Mouse (Mus musculus): ENCODE measurements around the gene Olfr160. TPM values are rescaled to one million over a fixed set of nuclear protein-coding genes. Genes with fewer than 3 reads are reported as not detected.

Olfr160 gene
- not detected in 2 replicates for polyA plus RNA-seq (2015; fragmentation: Nextera tagmentation; extraction: Ambion mirVana)

- 70% methylated on average over 1 of the region's 1 CpGs for WGBS
- H3K27ac ChIP-seq (ENCODE audit: low read length), result no peak within 1 kb of the TSS
- H3K27me3 ChIP-seq (ENCODE audit: control insufficient read depth, insufficient read depth, low read length), result no peaks in the 10 kb centered on the region
- H3K9me3 ChIP-seq (replicated peaks; ENCODE audit: control insufficient read depth, low read length), result no peaks in the 10 kb centered on the region
- H3K4me3 ChIP-seq (replicated peaks; ENCODE audit: low read length), result no peak within 1 kb of the TSS
- H3K4me2 ChIP-seq (ENCODE audit: low read depth, low read length), result no peak within 1 kb of the TSS
- no peak within 1 kb of the TSS for H3K9ac ChIP-seq (ENCODE audit: low read length)
- no peaks in the 10 kb centered on the region for H3K4me1 ChIP-seq (ENCODE audit: control insufficient read depth, insufficient read depth, low read length)
- H3K36me3 ChIP-seq (ENCODE audit: control insufficient read depth, insufficient read depth, low read length), result no peaks in the 10 kb centered on the region
- no peak for ATAC-seq (ENCODE audit: insufficient read depth, low FRiP score)
Observed at GRCm38 (mm10) chr9:37716150-37716549, at the start of gene Olfr160. Gene Olfr160 (minus strand): TSS chr9:37716250.

GRCm38 (mm10) chr9:37762541-37762940, 46.5 kb upstream of the Olfr160 start:
- ATAC-seq (ENCODE audit: insufficient read depth, low FRiP score), result no peak
- Histone ChIP-seq H3K36me3 (ENCODE audit: control insufficient read depth, insufficient read depth, low read length) (no peaks in the 10 kb centered on the region), H3K4me3 (replicated peaks; ENCODE audit: low read length) (no peak overlapping the region), H3K4me1 (ENCODE audit: control insufficient read depth, insufficient read depth, low read length) (no peaks in the 10 kb centered on the region), H3K9me3 (replicated peaks; ENCODE audit: control insufficient read depth, low read length) (no peaks in the 10 kb centered on the region), H3K4me2 (ENCODE audit: low read depth, low read length) (no peak overlapping the region), H3K9ac (ENCODE audit: low read length) (no peak overlapping the region), H3K27me3 (ENCODE audit: control insufficient read depth, insufficient read depth, low read length) (no peaks in the 10 kb centered on the region), H3K27ac (ENCODE audit: low read length) (no peak overlapping the region)
- WGBS, result 48% methylated on average over 2 of the region's 2 CpGs

- Histone ChIP-seq H3K36me3 (ENCODE audit: control insufficient read depth, insufficient read depth, low read length) (no peaks in the 10 kb centered on the region), H3K4me1 (ENCODE audit: control insufficient read depth, insufficient read depth, low read length) (no peaks in the 10 kb centered on the region), H3K4me2 (ENCODE audit: low read depth, low read length) (no peak overlapping the region), H3K27ac (ENCODE audit: low read length) (no peak overlapping the region), H3K9ac (ENCODE audit: low read length) (no peak overlapping the region), H3K4me3 (replicated peaks; ENCODE audit: low read length) (no peak overlapping the region), H3K9me3 (replicated peaks; ENCODE audit: control insufficient read depth, low read length) (no peaks in the 10 kb centered on the region), H3K27me3 (ENCODE audit: control insufficient read depth, insufficient read depth, low read length) (no peaks in the 10 kb centered on the region)
- no peak for ATAC-seq (ENCODE audit: insufficient read depth, low FRiP score)
- WGBS, result 84% methylated on average over 2 of the region's 2 CpGs
Observed at GRCm38 (mm10) chr9:37761728-37762127, 45.7 kb upstream of the Olfr160 start.

- no peaks in the 10 kb centered on the region for H3K9me3 ChIP-seq (replicated peaks; ENCODE audit: control insufficient read depth, low read length)
- no peaks in the 10 kb centered on the region for H3K36me3 ChIP-seq (ENCODE audit: control insufficient read depth, insufficient read depth, low read length)
- ATAC-seq (ENCODE audit: insufficient read depth, low FRiP score), result no peak
- H3K9ac ChIP-seq (ENCODE audit: low read length), result no peak overlapping the region
- no peak overlapping the region for H3K4me3 ChIP-seq (replicated peaks; ENCODE audit: low read length)
- H3K4me2 ChIP-seq (ENCODE audit: low read depth, low read length), result no peak overlapping the region
- H3K27me3 ChIP-seq (ENCODE audit: control insufficient read depth, insufficient read depth, low read length), result no peaks in the 10 kb centered on the region
- no peaks in the 10 kb centered on the region for H3K4me1 ChIP-seq (ENCODE audit: control insufficient read depth, insufficient read depth, low read length)
- 69% methylated on average over 4 of the region's 4 CpGs for WGBS
- no peak overlapping the region for H3K27ac ChIP-seq (ENCODE audit: low read length)
Observed at GRCm38 (mm10) chr9:37752006-37752405, 36.0 kb upstream of the Olfr160 start.

- H3K4me1 ChIP-seq (ENCODE audit: control insufficient read depth, insufficient read depth, low read length), result no peaks in the 10 kb centered on the region
- no peaks in the 10 kb centered on the region for H3K9me3 ChIP-seq (replicated peaks; ENCODE audit: control insufficient read depth, low read length)
- no peak overlapping the region for H3K9ac ChIP-seq (ENCODE audit: low read length)
- 66% methylated on average over 2 of the region's 2 CpGs for WGBS
- H3K36me3 ChIP-seq (ENCODE audit: control insufficient read depth, insufficient read depth, low read length), result no peaks in the 10 kb centered on the region
- ATAC-seq (ENCODE audit: insufficient read depth, low FRiP score), result no peak
- no peak overlapping the region for H3K4me2 ChIP-seq (ENCODE audit: low read depth, low read length)
- H3K27me3 ChIP-seq (ENCODE audit: control insufficient read depth, insufficient read depth, low read length), result no peaks in the 10 kb centered on the region
- H3K27ac ChIP-seq (ENCODE audit: low read length), result no peak overlapping the region
- no peak overlapping the region for H3K4me3 ChIP-seq (replicated peaks; ENCODE audit: low read length)
Observed at GRCm38 (mm10) chr9:37751467-37751866, 35.4 kb upstream of the Olfr160 start.

GRCm38 (mm10) chr9:37750319-37751075, 34.4 kb upstream of the Olfr160 start:
- Histone ChIP-seq H3K27me3 (ENCODE audit: control insufficient read depth, insufficient read depth, low read length) (no peaks in the 10 kb centered on the region), H3K27ac (ENCODE audit: low read length) (no peak overlapping the region), H3K4me1 (ENCODE audit: control insufficient read depth, insufficient read depth, low read length) (no peaks in the 10 kb centered on the region), H3K4me3 (replicated peaks; ENCODE audit: low read length) (no peak overlapping the region), H3K36me3 (ENCODE audit: control insufficient read depth, insufficient read depth, low read length) (no peaks in the 10 kb centered on the region), H3K9me3 (replicated peaks; ENCODE audit: control insufficient read depth, low read length) (no peaks in the 10 kb centered on the region), H3K4me2 (ENCODE audit: low read depth, low read length) (no peak overlapping the region), H3K9ac (ENCODE audit: low read length) (no peak overlapping the region)
- 49% methylated on average over 7 of the region's 7 CpGs for WGBS
- no peak; the same call in 1 of the 2 replicates for ATAC-seq (ENCODE audit: insufficient read depth, low FRiP score)

GRCm38 (mm10) chr9:37744806-37745205, 28.8 kb upstream of the Olfr160 start, which contains the start of gene Olfr874:
Gene Olfr874 (plus strand): TSS chr9:37745106.
- no peaks in the 10 kb centered on the region for H3K27me3 ChIP-seq (ENCODE audit: control insufficient read depth, insufficient read depth, low read length)
- no peak within 1 kb of the TSS for H3K4me3 ChIP-seq (replicated peaks; ENCODE audit: low read length)
- no peak within 1 kb of the TSS for H3K9ac ChIP-seq (ENCODE audit: low read length)
- ATAC-seq (ENCODE audit: insufficient read depth, low FRiP score), result no peak
- no peaks in the 10 kb centered on the region for H3K4me1 ChIP-seq (ENCODE audit: control insufficient read depth, insufficient read depth, low read length)
- H3K9me3 ChIP-seq (replicated peaks; ENCODE audit: control insufficient read depth, low read length), result no peaks in the 10 kb centered on the region
- H3K36me3 ChIP-seq (ENCODE audit: control insufficient read depth, insufficient read depth, low read length), result no peaks in the 10 kb centered on the region
- no peak within 1 kb of the TSS for H3K4me2 ChIP-seq (ENCODE audit: low read depth, low read length)
- H3K27ac ChIP-seq (ENCODE audit: low read length), result no peak within 1 kb of the TSS

GRCm38 (mm10) chr9:37734310-37734709, 18.3 kb upstream of the Olfr160 start:
- Histone ChIP-seq H3K4me3 (replicated peaks; ENCODE audit: low read length) (no peak overlapping the region), H3K4me2 (ENCODE audit: low read depth, low read length) (no peak overlapping the region), H3K27me3 (ENCODE audit: control insufficient read depth, insufficient read depth, low read length) (no peaks in the 10 kb centered on the region), H3K27ac (ENCODE audit: low read length) (no peak overlapping the region), H3K36me3 (ENCODE audit: control insufficient read depth, insufficient read depth, low read length) (no peaks in the 10 kb centered on the region), H3K9me3 (replicated peaks; ENCODE audit: control insufficient read depth, low read length) (no peaks in the 10 kb centered on the region), H3K9ac (ENCODE audit: low read length) (no peak overlapping the region), H3K4me1 (ENCODE audit: control insufficient read depth, insufficient read depth, low read length) (no peaks in the 10 kb centered on the region)
- no peak for ATAC-seq (ENCODE audit: insufficient read depth, low FRiP score)
- 87% methylated on average over 1 of the region's 1 CpGs for WGBS

- 60% methylated on average over 5 of the region's 5 CpGs for WGBS
- Histone ChIP-seq H3K9ac (ENCODE audit: low read length) (no peak overlapping the region), H3K4me2 (ENCODE audit: low read depth, low read length) (no peak overlapping the region), H3K9me3 (replicated peaks; ENCODE audit: control insufficient read depth, low read length) (no peaks in the 10 kb centered on the region), H3K27me3 (ENCODE audit: control insufficient read depth, insufficient read depth, low read length) (no peaks in the 10 kb centered on the region), H3K36me3 (ENCODE audit: control insufficient read depth, insufficient read depth, low read length) (no peaks in the 10 kb centered on the region), H3K27ac (ENCODE audit: low read length) (no peak overlapping the region), H3K4me1 (ENCODE audit: control insufficient read depth, insufficient read depth, low read length) (no peaks in the 10 kb centered on the region), H3K4me3 (replicated peaks; ENCODE audit: low read length) (no peak overlapping the region)
- ATAC-seq (ENCODE audit: insufficient read depth, low FRiP score), result no peak
Observed at GRCm38 (mm10) chr9:37689970-37690686, 25.9 kb downstream of the Olfr160 start.

Measured in stomach, embryonic 16.5 days (tissue).